Mouse (Mus musculus) hindbrain, embryonic 14.5 days (tissue): ENCODE results near the gene Msi1. TPM values are rescaled to one million over a fixed set of nuclear protein-coding genes. Genes with fewer than 3 reads are reported as not detected.

Experiments used
- polyA plus RNA-seq: library from polyadenylated mRNA; unstranded; fragments of >200 nt; fragmentation: Nextera tagmentation; extraction: Ambion mirVana; gene quantifications from 2 replicates; pipeline ENCODE4 v1.2.1, GENCODE M21; 2014

Gene Msi1
- polyA plus RNA-seq, 1 experiment from 2014 or later = 60.2 TPM

Other genes with a start within 250 kb of the Msi1 start
- 17.7 and 22.8 TPM in 2 replicates for gene Cabp1, start 235.2 kb upstream of the Msi1 start, polyA plus RNA-seq
- 107 and 114 TPM in 2 replicates for gene Pop5, start 193.8 kb upstream of the Msi1 start, polyA plus RNA-seq
- 101 and 113 TPM in 2 replicates for gene Rnf10, start 156.7 kb upstream of the Msi1 start, polyA plus RNA-seq
- 52.5 and 57.6 TPM in 2 replicates for gene Coq5, start 149.9 kb upstream of the Msi1 start, polyA plus RNA-seq
- 1,269 and 1,310 TPM in 2 replicates for gene Dynll1, start 128.6 kb upstream of the Msi1 start, polyA plus RNA-seq
- gene Srsf9, start 102.4 kb upstream of the Msi1 start, polyA plus RNA-seq = 140 and 145 TPM in 2 replicates
- 41.8 and 42.2 TPM in 2 replicates for gene Gatc, start 88.4 kb upstream of the Msi1 start, polyA plus RNA-seq
- gene Triap1, start 88.4 kb upstream of the Msi1 start, polyA plus RNA-seq = 47.6 and 50.1 TPM in 2 replicates
- 1,199 and 1,253 TPM in 2 replicates for gene Cox6a1, start 80.6 kb upstream of the Msi1 start, polyA plus RNA-seq
- 0.67 TPM in 1 of 2 replicates, not detected in the other for gene Pla2g1b, start 36.7 kb downstream of the Msi1 start, polyA plus RNA-seq
- gene Sirt4, start 55.1 kb downstream of the Msi1 start, polyA plus RNA-seq = 19.1 and 20.3 TPM in 2 replicates
- gene Pxn, start 77.1 kb downstream of the Msi1 start, polyA plus RNA-seq = 11.3 and 12.2 TPM in 2 replicates
- gene Rplp0, start 129.9 kb downstream of the Msi1 start, polyA plus RNA-seq = 952 and 1,000 TPM in 2 replicates
- gene Gcn1l1, start 135.7 kb downstream of the Msi1 start, polyA plus RNA-seq = 40.5 and 45.2 TPM in 2 replicates
- gene Rab35, start 202.3 kb downstream of the Msi1 start, polyA plus RNA-seq = 23.3 and 27.7 TPM in 2 replicates